Mouse (Mus musculus): ENCODE data around the gene Sppl2a. TPM values are rescaled to one million over a fixed set of nuclear protein-coding genes. Genes with fewer than 3 reads are reported as not detected.
"Not testable (repeated sequence)": the region's sequence is repeated elsewhere in the genome, so short reads cannot be mapped to it uniquely, and the experiment has no call there.

The Sppl2a gene
- 10 to 100 TPM; 27.4 to 30.1 TPM for total RNA-seq (2021)
- long read RNA-seq, experiment 1, full-length matches to known transcripts = 6 of 11 reads
- long read RNA-seq, experiment 1, partial matches to known transcripts = 1 of 11 reads
- long read RNA-seq, experiment 1, other reads (novel, unspliced or antisense) = 4 of 11 reads
- long read RNA-seq, experiment 2, full-length matches to known transcripts = 5 of 10 reads
- long read RNA-seq, experiment 2, partial matches to known transcripts = 1 of 10 reads
- long read RNA-seq, experiment 2, other reads (novel, unspliced or antisense) = 4 of 10 reads

GRCm38 (mm10) chr2:126932897-126933641, at the start of gene Sppl2a:
Gene Sppl2a (minus strand): TSS chr2:126933235.
- peak; percentile 81 to 89 for DNase-seq (ENCODE audit: low spot score in 2 of 2)

DNA sequence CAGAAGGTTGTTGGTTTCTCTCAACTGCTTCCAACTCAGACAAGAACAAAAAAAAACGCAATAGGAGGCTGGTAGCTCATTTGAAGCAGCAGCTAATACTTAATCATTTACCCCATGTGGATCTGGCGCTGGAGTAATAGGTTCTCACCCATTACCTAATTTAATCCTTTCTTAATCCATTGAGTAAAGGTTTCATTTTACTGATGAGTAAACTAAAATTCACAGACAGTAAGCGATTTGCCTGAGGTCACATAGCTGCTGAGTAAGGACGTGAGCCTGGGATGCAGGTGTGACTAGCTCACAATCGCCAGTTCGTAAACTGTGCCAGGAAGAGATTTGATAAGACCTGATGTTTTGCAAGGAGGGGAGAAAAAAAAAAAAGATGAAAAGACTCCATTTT, 44.4 kb upstream of the Sppl2a start:
- no peak for DNase-seq (ENCODE audit: low spot score in 2 of 2)

GRCm38 (mm10) chr2:126961696-126962095, 28.7 kb upstream of the Sppl2a start:
- DNase-seq (ENCODE audit: low spot score in 2 of 2) = no peak

- DNase-seq (ENCODE audit: low spot score in 2 of 2) = no peak
Measured at GRCm38 (mm10) chr2:126955671-126956070, 22.6 kb upstream of the Sppl2a start.

- DNase-seq (ENCODE audit: low spot score in 2 of 2) = no peak
Measured at GRCm38 (mm10) chr2:126951085-126951484, 18.1 kb upstream of the Sppl2a start.

DNA sequence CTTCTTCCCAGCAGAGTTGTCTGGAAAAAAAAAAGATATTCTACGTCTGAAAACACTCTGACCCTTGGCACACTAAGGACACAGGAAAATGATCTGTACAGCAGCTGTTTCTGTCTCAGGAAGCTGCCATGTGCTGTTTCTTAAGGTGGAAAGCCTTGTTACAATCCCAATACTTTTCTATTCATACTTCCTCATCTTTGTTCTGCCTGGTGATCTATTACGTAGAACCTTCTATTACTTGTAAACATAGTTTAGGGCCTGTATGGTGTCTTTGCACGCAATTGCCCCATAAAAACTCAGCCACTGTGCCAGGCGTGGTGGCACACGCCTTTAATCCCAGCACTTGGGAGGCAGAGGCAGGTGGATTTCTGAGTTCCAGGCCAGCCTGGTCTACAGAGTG, 17.4 kb upstream of the Sppl2a start:
- DNase-seq (ENCODE audit: low spot score in 2 of 2) = no peak

GRCm38 (mm10) chr2:126949856-126950255, 16.8 kb upstream of the Sppl2a start:
- DNase-seq (ENCODE audit: low spot score in 2 of 2) = no peak

DNA sequence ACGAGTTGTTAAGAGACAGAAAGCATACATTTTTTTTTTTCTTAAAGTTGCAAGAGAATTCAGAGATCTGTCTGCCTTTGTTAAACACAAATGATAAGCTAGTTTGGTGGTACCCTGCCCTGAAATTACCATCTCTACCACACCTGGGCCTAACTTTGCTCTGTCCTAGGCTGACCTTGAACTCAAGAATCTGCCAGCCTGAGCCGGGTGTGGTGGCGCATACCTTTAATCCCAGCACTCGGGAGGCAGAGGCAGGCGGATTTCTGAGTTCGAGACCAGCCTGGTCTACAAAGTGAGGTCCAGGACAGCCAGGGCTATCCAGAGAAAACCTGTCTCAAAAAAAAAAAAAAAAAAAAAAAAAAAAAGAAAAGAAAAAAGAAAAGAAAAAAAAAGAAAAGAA, 16.3 kb upstream of the Sppl2a start:
- not testable (repeated sequence) for DNase-seq (ENCODE audit: low spot score in 2 of 2)

DNA sequence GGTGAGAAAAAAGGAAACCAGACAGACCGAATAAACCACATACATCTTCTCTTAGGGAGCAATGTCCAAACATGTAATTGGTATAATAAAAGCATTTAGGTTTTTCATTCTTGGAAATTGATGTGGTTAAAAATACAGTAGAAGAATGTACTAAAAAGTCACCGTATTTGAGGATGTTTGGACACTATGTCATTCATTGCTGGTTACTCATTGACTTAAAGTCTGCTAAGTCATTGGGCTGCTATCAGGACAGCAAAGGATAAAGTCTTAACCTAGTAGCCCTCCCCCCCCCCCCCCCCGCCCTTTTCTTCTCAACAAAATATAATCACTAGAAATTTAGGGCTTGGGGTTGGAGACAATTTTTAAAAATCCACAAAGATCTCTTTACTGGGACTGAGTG, 15.2 kb upstream of the Sppl2a start:
- DNase-seq (ENCODE audit: low spot score in 2 of 2) = no peak

GRCm38 (mm10) chr2:126947646-126948045, 14.6 kb upstream of the Sppl2a start:
- no peak for DNase-seq (ENCODE audit: low spot score in 2 of 2)

DNA sequence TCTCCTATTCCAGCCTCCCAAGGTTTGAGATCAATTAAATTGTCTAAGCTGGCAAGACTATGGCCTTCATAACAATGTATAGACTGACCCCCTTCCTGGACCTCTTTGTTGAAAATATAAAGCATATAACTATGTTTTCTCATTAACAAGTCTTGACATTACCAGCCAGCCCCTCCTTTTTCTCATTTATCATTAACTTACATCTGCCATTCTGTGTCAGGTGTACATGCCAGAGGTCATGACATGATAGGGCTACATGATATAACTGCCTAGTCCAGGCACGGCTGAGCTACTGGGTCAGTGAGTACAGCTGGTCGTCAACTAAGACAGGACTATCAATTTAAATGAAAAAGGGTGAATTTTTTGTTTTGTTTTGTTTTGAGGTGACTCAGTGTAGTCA, 10.2 kb upstream of the Sppl2a start:
- no peak for DNase-seq (ENCODE audit: low spot score in 2 of 2)

DNA sequence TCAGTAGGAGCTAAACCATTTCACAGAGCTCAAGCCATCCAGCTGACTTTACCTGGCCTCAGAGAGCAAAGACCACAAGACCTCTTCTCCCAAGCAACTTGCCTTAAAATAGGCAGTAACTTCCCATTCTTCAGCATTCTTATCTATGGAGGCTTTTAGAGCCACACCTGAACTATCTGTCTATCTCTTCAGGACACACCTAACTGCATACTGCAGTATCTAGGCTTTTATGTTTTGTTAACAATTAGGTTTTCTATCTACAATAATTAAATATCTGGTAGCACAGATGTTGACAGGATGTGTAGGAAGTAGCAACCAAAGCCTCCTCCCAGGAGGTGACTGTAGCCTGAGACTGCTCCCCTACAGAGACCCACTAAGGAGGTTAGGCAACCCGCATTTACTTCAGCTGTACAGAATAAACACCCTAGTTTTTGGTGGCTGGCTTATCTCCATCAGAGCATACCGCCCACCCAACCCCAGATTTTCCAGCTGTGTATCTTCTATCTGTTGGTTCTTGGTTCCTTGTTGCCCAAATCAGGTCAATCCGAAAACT, 7.4 kb upstream of the Sppl2a start:
- DNase-seq (ENCODE audit: low spot score in 2 of 2) = no peak

- DNase-seq (ENCODE audit: low spot score in 2 of 2) = no peak
Measured at GRCm38 (mm10) chr2:126938069-126938468, 5.0 kb upstream of the Sppl2a start.

DNA sequence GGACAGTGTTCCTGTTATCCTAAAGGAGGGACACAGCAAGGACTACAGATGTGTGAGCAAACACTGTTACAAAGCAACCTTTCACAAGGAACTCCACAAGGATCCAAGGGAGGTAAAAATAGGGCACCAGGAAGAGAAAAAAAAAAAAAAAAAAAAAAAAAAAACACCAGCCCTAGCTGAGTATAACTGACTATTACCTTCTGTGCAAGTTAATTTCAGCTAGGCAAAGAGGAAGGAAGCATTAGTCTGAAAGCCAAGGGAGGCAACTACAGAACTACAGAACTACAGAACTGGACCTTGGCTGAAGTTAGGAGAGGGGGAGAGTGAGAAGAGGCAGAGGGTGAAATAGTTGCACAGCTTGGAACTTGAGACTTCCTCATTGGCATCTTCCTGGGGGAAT, 886 bp upstream of the Sppl2a start:
- no peak for DNase-seq (ENCODE audit: low spot score in 2 of 2)

DNA sequence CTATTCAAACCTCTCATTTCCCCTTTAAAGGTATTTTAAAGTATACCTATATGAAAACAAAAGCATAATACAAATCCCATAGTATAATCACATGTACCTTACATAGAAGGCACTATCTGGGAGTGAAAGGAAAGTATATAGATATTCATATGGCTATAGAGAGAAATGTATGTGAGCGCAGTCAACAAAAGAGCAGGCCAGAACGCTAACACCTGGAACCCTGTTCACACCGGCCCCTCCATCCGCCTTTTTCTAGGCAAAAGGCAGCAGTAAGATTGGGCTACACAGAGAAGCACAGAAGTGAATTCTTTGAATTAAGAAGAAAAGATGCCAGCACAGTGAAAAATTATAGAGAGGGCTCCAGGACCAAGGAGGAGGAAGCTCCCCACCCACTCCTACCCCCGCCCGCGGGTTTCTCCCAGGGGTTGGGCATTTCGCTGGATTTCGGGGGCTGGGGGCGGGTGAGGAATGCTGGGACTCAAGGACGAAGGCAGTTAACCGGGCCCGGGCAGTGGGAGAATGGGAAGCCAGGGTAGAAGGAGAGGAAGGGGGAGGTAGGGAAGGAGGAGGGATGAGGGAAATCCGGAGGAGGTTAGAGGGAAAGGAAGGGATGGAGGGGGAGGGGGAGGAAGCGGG, 656 bp downstream of the Sppl2a start:
- DNase-seq (ENCODE audit: low spot score in 2 of 2) = peak; percentile 61 to 64

DNA sequence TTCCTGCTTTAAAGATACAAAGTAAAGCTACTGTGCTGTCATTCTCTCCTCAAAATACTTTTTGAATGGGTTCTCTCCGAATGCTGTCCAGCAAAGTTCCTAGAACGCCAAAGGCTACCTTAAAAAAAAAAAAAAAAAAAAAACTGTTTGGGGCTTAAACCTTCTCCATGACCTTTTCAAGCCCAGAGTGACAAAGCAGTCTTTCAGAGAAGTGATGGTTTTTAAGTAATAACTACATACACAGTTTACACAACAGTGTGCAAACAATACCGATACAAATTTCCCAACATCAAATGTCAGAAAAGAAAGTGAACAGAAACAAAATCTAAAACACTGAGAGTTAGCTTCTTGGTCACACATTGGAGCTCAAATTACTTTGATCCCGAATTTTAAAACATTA, 1.3 kb downstream of the Sppl2a start:
- no peak for DNase-seq (ENCODE audit: low spot score in 2 of 2)

DNA sequence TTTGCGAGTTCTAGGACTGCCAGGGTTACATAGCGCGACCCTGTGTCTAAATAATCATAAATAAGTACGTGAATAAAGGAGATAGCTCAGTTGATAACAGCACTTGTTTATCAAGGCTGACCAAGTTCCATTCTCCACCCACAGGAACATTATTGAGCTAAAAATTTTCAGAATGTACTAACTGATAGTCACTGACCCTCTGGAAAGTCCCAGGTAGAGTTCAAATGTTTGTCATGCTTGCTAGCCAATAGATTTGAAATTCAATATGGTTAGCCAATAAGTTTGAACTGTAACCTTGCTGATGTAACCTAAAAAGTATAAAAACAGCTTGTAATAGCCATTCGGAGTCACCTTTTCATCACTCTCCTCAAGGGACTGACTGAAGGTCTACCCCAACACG, 4.4 kb downstream of the Sppl2a start:
- no peak for DNase-seq (ENCODE audit: low spot score in 2 of 2)

- no peak for DNase-seq (ENCODE audit: low spot score in 2 of 2)
Measured at GRCm38 (mm10) chr2:126920358-126921060, 12.5 kb downstream of the Sppl2a start.

DNA sequence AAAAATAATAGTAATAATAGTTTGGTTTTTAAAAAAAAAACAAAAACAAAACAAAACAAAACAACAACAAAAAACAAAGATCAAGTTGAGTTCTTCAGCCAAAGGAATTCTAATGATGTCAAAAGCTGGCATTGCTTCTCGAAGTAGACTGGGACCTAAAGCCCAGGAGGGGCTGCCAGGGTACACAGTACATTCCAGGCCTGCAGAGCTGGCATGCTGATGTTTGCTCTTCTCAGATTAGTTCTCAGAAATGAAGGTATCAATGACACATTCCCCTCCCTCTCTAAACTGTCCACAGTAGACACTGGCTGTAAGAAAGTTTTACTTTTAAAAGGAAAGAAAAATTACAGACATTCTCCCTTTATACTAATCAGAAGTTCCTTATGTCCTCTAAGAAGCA, 16.8 kb downstream of the Sppl2a start:
- DNase-seq (ENCODE audit: low spot score in 2 of 2) = no peak

DNA sequence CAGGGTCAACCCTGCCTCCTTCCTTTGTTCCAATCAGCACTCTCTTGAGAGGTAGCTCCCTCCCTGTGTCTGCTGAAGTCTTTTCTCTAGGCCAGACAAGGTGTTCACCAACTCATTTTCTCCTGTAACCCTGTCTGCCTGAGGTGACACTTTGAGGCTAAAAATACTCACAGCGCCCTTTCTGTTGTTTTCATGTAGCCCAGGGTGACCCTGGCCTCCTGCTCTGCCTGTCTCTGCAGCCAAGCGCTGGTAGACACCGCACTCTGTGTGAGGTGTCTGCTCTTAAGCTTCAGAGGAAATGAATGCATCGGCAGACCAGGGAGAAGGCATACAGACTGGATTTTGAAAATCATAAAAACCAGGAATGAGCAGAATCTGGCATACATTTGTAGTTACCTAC, 18.9 kb downstream of the Sppl2a start:
- no peak for DNase-seq (ENCODE audit: low spot score in 2 of 2)

GRCm38 (mm10) chr2:126904162-126904561, 28.9 kb downstream of the Sppl2a start:
- DNase-seq (ENCODE audit: low spot score in 2 of 2) = no peak
